Mouse (Mus musculus): ENCODE results near the gene Cggbp1. TPM values are rescaled to one million over a fixed set of nuclear protein-coding genes. Genes with fewer than 3 reads are reported as not detected.

Cggbp1 gene
- polyA plus RNA-seq, 1 experiment from 2014 or later, result 78.3 TPM

DNA sequence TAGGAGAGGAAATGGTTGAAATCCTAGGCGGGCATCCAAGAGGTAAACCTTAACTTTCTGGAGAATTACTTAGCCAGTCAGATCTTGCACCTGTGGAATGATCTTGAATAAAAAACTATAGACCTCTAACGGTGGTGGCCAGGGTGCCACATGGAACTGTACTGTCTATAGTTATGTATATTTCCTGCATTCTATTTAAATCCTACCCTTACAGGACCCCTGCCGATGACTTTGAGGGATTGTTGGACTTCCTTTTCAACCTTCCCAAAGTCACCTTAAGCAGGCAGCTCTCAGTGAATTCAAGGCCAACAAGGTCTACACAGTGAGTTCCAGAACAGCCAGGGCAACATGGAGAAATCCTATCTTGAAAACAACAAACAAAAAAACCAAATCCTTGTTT, 37.7 kb downstream of the Cggbp1 start:
- Histone ChIP-seq H3K9ac (no peak overlapping the region), H3K4me1 (replicated peaks) (peaks cover 5% of the 10 kb centered on the region), H3K27me3 (replicated peaks) (no peaks in the 10 kb centered on the region), H3K4me2 (no peak overlapping the region), H3K36me3 (no peaks in the 10 kb centered on the region), H3K27ac (ENCODE audit: poor library complexity, severe bottlenecking) (no peak overlapping the region), H3K4me3 (no peak overlapping the region), H3K9me3 (replicated peaks) (peaks cover 11% of the 10 kb centered on the region)
- 87% methylated on average over 3 of the region's 3 CpGs for WGBS
- ATAC-seq (ENCODE audit: insufficient number of reproducible peaks, low FRiP score), result no peak

DNA sequence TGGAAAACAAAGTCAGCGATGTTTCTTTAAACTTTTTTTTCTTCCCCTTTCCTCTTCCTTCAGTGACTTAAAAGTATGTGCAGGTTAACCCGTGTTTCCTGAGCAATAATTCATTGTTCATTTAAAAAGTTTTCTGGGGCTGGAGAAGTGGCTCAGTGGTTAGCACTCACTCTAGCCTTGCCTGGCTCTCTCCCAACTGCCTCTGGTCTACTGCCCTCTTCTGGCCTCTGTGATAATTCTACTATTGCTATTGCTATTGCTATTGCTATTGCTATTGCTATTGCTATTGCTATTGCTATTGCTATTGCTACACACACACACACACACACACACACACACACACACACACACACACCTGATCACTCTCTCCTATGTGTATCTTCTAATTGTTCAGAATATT, 47.3 kb downstream of the Cggbp1 start:
- Histone ChIP-seq H3K4me3 (no peak overlapping the region), H3K4me2 (no peak overlapping the region), H3K36me3 (no peaks in the 10 kb centered on the region), H3K4me1 (replicated peaks) (no peaks in the 10 kb centered on the region), H3K9me3 (replicated peaks) (no peaks in the 10 kb centered on the region), H3K27me3 (replicated peaks) (no peaks in the 10 kb centered on the region), H3K27ac (ENCODE audit: poor library complexity, severe bottlenecking) (no peak overlapping the region), H3K9ac (no peak overlapping the region)
- no peak for ATAC-seq (ENCODE audit: insufficient number of reproducible peaks, low FRiP score)
- 66% methylated on average over 2 of the region's 2 CpGs for WGBS

DNA sequence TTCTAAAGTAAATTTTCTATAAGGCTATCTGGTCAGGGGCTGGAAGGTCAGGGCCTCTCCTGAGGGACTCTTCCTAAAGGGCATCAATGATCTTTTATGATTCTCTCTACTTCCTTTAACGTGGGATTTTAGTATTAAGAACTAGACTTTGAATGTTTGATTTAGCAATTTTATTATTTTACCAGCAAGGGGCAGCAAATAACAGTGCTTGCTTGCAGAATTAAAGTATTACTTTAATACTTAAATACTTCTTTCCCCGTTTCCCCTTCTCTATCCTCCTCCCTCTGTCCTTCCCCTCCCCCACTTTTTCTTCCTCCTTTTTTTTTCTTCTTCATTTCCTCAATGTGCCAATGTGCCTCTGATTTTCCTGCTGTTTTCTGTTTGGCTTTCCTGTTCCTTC, 51.5 kb downstream of the Cggbp1 start:
- 60% methylated on average over 2 of the region's 2 CpGs for WGBS
- H3K4me1 ChIP-seq (replicated peaks), result no peaks in the 10 kb centered on the region

DNA sequence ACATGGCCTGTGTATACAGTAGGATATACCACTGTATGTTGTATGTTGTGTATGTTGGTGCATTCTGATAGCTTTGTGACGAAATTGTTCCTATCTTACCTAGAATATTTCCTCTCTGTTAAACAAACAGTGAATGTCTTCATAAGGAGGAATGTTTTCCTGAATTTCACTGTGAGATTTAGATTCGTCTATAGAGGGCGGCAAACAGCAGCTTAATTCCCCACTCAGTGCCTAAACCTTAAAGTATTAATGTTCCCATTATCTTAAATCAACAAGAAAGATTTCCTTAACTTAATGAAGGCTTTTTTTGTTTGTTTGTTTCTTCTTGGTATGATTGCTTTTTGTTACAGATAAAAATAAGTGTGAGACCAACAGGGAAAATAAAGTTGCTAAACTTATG, 55.3 kb downstream of the Cggbp1 start:
- WGBS, result 18% methylated on average over 3 of the region's 3 CpGs
- no peak for ATAC-seq (ENCODE audit: insufficient number of reproducible peaks, low FRiP score)

More for the DNA sequence above, 51.5 kb downstream of the Cggbp1 start:
- Histone ChIP-seq H3K4me3 (no peak overlapping the region), H3K27me3 (replicated peaks) (no peaks in the 10 kb centered on the region), H3K9ac (no peak overlapping the region), H3K9me3 (replicated peaks) (no peaks in the 10 kb centered on the region), H3K27ac (ENCODE audit: poor library complexity, severe bottlenecking) (no peak overlapping the region), H3K36me3 (no peaks in the 10 kb centered on the region), H3K4me2 (no peak overlapping the region)
- no peak for ATAC-seq (ENCODE audit: insufficient number of reproducible peaks, low FRiP score)

DNA sequence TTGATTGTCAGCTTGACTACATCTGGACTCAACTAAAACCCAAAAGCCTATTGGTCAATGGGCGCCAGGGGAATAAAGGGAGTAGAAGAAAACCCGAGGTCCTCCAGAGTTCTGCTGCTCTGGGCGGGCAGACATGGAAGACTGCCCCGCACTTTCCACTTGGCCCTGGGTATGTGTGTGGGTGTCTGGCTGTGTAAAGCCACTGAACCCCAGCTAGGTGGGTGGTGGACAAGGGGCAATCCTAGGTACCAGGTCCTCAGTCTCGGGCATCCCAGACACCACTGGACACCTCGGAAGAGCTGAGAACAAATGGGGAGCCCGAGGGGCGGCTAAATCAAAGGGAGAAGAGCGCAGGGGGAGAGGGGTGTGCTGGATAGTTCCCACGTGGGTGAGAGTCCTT, 57.0 kb downstream of the Cggbp1 start:
- no peaks in the 10 kb centered on the region for H3K36me3 ChIP-seq
- ATAC-seq (ENCODE audit: insufficient number of reproducible peaks, low FRiP score), result no peak
- 73% methylated on average over 10 of the region's 10 CpGs for WGBS

More for the DNA sequence above, 55.3 kb downstream of the Cggbp1 start:
- no peaks in the 10 kb centered on the region; the same call in 1 of the 2 replicates for H3K27me3 ChIP-seq (replicated peaks)
- no peak overlapping the region for H3K27ac ChIP-seq (ENCODE audit: poor library complexity, severe bottlenecking)
- no peak overlapping the region for H3K4me3 ChIP-seq
- no peaks in the 10 kb centered on the region for H3K4me1 ChIP-seq (replicated peaks)
- no peak overlapping the region for H3K4me2 ChIP-seq
- H3K9ac ChIP-seq, result no peak overlapping the region
- no peaks in the 10 kb centered on the region for H3K36me3 ChIP-seq
- no peaks in the 10 kb centered on the region for H3K9me3 ChIP-seq (replicated peaks)

More for the DNA sequence above, 57.0 kb downstream of the Cggbp1 start:
- no peak overlapping the region for H3K4me3 ChIP-seq
- no peak overlapping the region for H3K27ac ChIP-seq (ENCODE audit: poor library complexity, severe bottlenecking)
- H3K9me3 ChIP-seq (replicated peaks), result no peaks in the 10 kb centered on the region
- no peaks in the 10 kb centered on the region; the same call in 1 of the 2 replicates for H3K27me3 ChIP-seq (replicated peaks)
- H3K4me1 ChIP-seq (replicated peaks), result no peaks in the 10 kb centered on the region
- H3K9ac ChIP-seq, result no peak overlapping the region
- H3K4me2 ChIP-seq, result no peak overlapping the region

Other genes with a start within 250 kb of the Cggbp1 start
- not detected in 2 replicates for gene Csnka2ip, start 249.6 kb upstream of the Cggbp1 start, polyA plus RNA-seq (2016; fragmentation: Nextera tagmentation; extraction: Ambion mirVana)
- gene 4930453N24Rik, start 80.8 kb upstream of the Cggbp1 start, polyA plus RNA-seq (2016; fragmentation: Nextera tagmentation; extraction: Ambion mirVana), result 17.0 and 17.2 TPM in 2 replicates
- gene Zfp654, start 344 bp upstream of the Cggbp1 start, polyA plus RNA-seq (2016; fragmentation: Nextera tagmentation; extraction: Ambion mirVana), result 10.0 and 10.3 TPM in 2 replicates

Data from heart, embryonic 12.5 days (tissue).